Mouse (Mus musculus) G1E (cell line): ENCODE data around the gene Abca4.

Source experiments
- CTCF ChIP-seq: IDR thresholded peaks from 2 replicates; pipeline ENCODE4 v1.5.1; 2012; ENCODE audit warnings: low read depth, low read length, inconsistent platforms, mixed read lengths
- GATA1 ChIP-seq: IDR thresholded peaks from 2 replicates; pipeline ENCODE4 v1.6.1; 2012; ENCODE audit warnings: borderline replicate concordance, low read length, inconsistent platforms, mixed read lengths
- TAL1 ChIP-seq: conservative IDR thresholded peaks from 2 replicates; pipeline ENCODE4 v1.6.1; 2012; ENCODE audit warnings: low read depth, low read length, inconsistent platforms, mixed read lengths

GRCm38 (mm10) chr3:122184109-122184508 is 139.9 kb downstream of the Abca4 start:
- TF ChIP-seq GATA1, result no peak
- TF ChIP-seq TAL1, result no peak
- TF ChIP-seq CTCF, result no peak
